Mouse (Mus musculus) liver, embryonic 11.5 days (tissue): ENCODE measurements around the gene Thsd4. TPM values are rescaled to one million over a fixed set of nuclear protein-coding genes. Genes with fewer than 3 reads are reported as not detected.

Source experiments
- ATAC-seq: fragments of 200-750 bp; cut with Nextera tagmentation; replicated peaks from 2 replicates; pipeline ENCODE4 v1.8.0; 2017; ENCODE audit warnings: moderate number of reproducible peaks, mild to moderate bottlenecking, moderate TSS enrichment, moderate library complexity; ENCODE audit not compliant: low FRiP score
- DNase-seq: peaks from one replicate; pipeline ENCODE4 v3.0.0-alpha.2; 2017; ENCODE audit warnings: low spot score
- H3K27ac ChIP-seq: fragments of 300-500 bp; sonication (generic); 2 replicates; pipeline ENCODE4 v1.5.1; 2014; ENCODE audit warnings: mild to moderate bottlenecking, low read depth, low read length, control low read depth
- H3K27me3 ChIP-seq: fragments of 300-500 bp; sonication (generic); replicated peaks from 2 replicates; pipeline ENCODE4 v1.6.1; 2014; ENCODE audit warnings: low read length, mixed read lengths; ENCODE audit not compliant: control insufficient read depth, insufficient read depth
- H3K36me3 ChIP-seq: fragments of 300-500 bp; sonication (generic); 2 replicates; pipeline ENCODE4 v1.6.1; 2014; ENCODE audit warnings: mild to moderate bottlenecking, low read length, moderate library complexity, mixed read lengths; ENCODE audit not compliant: control insufficient read depth, insufficient read depth
- H3K4me1 ChIP-seq: fragments of 300-500 bp; sonication (generic); replicated peaks from 2 replicates; pipeline ENCODE4 v1.6.1; 2014; ENCODE audit warnings: low read length, mixed read lengths; ENCODE audit not compliant: control insufficient read depth, insufficient read depth
- H3K4me2 ChIP-seq: fragments of 300-500 bp; sonication (generic); 2 replicates; pipeline ENCODE4 v1.6.1; 2014; ENCODE audit warnings: mild to moderate bottlenecking, control low read depth, moderate library complexity
- H3K4me3 ChIP-seq: fragments of 300-500 bp; sonication (generic); 2 replicates; pipeline ENCODE4 v1.5.1; 2014; ENCODE audit warnings: low read depth, low read length, control low read depth
- H3K9ac ChIP-seq: fragments of 300-500 bp; sonication (generic); 2 replicates; pipeline ENCODE4 v1.6.1; 2014; ENCODE audit warnings: low read depth, low read length, control low read depth
- H3K9me3 ChIP-seq: fragments of 300-500 bp; sonication (generic); 2 replicates; pipeline ENCODE4 v1.6.1; 2016; ENCODE audit warnings: low read length, inconsistent platforms, mixed read lengths; ENCODE audit not compliant: control insufficient read depth
- WGBS: fragments of 180-500 bp; shearing (Covaris S2); extraction: QIAGEN DNeasy Blood & Tissue Kit; methylation state at CpG from one replicate; pipeline ENCODE4 v1.1.7; 2014; 5-methylcytosine and 5-hydroxymethylcytosine counted together
- polyA plus RNA-seq: library from polyadenylated mRNA; unstranded; fragments of >200 nt; fragmentation: Nextera tagmentation; extraction: Ambion mirVana; gene quantifications from 2 replicates; pipeline ENCODE4 v1.2.1, GENCODE M21; 2014

Gene Thsd4
- polyA plus RNA-seq, 1 experiment from 2014 or later = 6.8 TPM

DNA sequence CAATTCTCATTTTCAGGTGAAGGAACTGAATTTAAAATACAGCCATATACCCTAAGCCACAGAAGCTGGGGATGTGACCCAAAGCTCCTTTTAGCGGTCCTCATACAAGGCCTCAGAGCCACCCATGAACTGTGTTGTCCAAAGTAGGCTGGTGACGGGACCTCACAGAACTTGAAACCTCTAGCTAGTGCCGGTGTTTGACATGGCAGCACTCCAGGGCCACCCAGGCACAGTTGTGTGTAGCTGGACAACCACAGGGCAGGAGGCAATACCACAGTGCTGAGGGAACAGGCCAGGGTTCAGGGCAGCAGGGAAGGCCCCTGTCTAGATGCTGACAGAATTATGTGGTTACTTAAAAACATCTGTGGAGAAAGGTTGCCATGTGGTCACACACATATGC lies 499.5 kb downstream of the Thsd4 start:
- DNase-seq (no peak), ATAC-seq (no peak)
- Histone ChIP-seq H3K27me3 (no peaks in the 10 kb centered on the region), H3K36me3 (no peaks in the 10 kb centered on the region), H3K4me2 (no peak overlapping the region), H3K4me3 (no peak overlapping the region), H3K9ac (no peak overlapping the region), H3K9me3 (no peaks in the 10 kb centered on the region), H3K4me1 (peaks cover 9% of the 10 kb centered on the region), H3K27ac (no peak overlapping the region)
- 81% methylated on average over 3 of the region's 3 CpGs for WGBS

GRCm38 (mm10) chr9:60020444-60020843 lies 501.4 kb downstream of the Thsd4 start:
- Histone ChIP-seq H3K27ac (no peak overlapping the region), H3K36me3 (no peaks in the 10 kb centered on the region), H3K4me1 (peaks cover 9% of the 10 kb centered on the region), H3K9me3 (no peaks in the 10 kb centered on the region), H3K9ac (no peak overlapping the region), H3K4me3 (no peak overlapping the region), H3K4me2 (no peak overlapping the region), H3K27me3 (no peaks in the 10 kb centered on the region)
- DNase-seq (no peak), ATAC-seq (no peak)
- WGBS = 43% methylated on average over 1 of the region's 1 CpGs

DNA sequence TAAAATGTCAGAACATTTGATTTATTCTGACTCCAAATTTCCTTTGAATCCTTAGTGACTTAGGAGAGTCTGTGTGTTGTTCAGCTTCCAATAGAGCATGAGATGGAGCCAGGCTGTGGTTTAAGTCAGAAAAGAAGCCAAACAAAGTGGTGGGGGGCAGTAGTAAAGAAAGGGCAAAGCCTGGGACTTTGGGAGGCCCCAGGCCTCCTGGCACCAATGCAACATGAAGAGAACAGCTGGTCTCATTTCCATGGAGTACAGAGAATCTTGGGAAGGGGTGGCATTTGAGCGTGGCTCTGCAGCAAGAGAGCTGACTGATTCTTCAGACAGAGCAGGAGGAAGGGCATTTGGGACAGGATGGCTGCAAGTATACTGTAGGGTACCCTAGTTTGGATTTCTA lies 511.6 kb downstream of the Thsd4 start:
- no peaks in the 10 kb centered on the region for H3K36me3 ChIP-seq
- no peak overlapping the region for H3K27ac ChIP-seq
- no peak overlapping the region for H3K4me2 ChIP-seq
- no peaks in the 10 kb centered on the region for H3K4me1 ChIP-seq
- no peak for DNase-seq
- no peak for ATAC-seq
- WGBS = 73% methylated on average over 1 of the region's 1 CpGs
- no peak overlapping the region for H3K4me3 ChIP-seq
- H3K27me3 ChIP-seq = no peaks in the 10 kb centered on the region
- no peak overlapping the region for H3K9ac ChIP-seq
- H3K9me3 ChIP-seq = no peaks in the 10 kb centered on the region

DNA sequence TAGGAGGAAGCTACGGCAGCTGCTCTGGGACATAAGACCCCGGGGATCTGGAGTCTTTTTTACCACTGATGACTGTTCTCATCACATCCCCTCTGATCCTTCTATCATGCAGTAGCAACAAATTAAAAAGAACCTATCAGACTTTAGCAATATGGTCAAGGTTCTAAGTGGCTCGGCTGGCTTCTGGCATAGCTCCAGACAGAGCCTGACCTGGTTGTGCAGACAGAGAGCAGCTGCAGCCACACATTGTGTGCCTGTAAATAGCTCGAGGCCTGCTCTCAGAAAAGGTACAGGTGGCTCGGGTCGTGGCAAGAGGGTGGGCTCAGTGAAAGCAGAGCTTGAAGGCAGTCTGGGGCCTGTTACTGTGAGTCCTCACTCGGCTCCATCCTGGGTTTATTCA lies 512.9 kb downstream of the Thsd4 start:
- DNase-seq (no peak), ATAC-seq (no peak)
- 67% methylated on average over 7 of the region's 7 CpGs for WGBS
- Histone ChIP-seq H3K9me3 (no peaks in the 10 kb centered on the region), H3K36me3 (no peaks in the 10 kb centered on the region), H3K9ac (no peak overlapping the region), H3K27me3 (no peaks in the 10 kb centered on the region), H3K4me1 (no peaks in the 10 kb centered on the region), H3K4me2 (no peak overlapping the region), H3K27ac (no peak overlapping the region), H3K4me3 (no peak overlapping the region)

GRCm38 (mm10) chr9:60002323-60002722 lies 519.5 kb downstream of the Thsd4 start:
- Histone ChIP-seq H3K4me1 (no peaks in the 10 kb centered on the region), H3K9ac (no peak overlapping the region), H3K36me3 (no peaks in the 10 kb centered on the region), H3K27ac (no peak overlapping the region), H3K4me3 (no peak overlapping the region), H3K9me3 (no peaks in the 10 kb centered on the region), H3K4me2 (no peak overlapping the region), H3K27me3 (no peaks in the 10 kb centered on the region)
- DNase-seq = no peak
- no peak for ATAC-seq
- 82% methylated on average over 8 of the region's 8 CpGs for WGBS

- no peak for DNase-seq
These were observed 520.4 kb downstream of the Thsd4 start for GRCm38 (mm10) chr9:60001444-60001843.

GRCm38 (mm10) chr9:59997725-59998124 lies 524.1 kb downstream of the Thsd4 start:
- no peaks in the 10 kb centered on the region for H3K9me3 ChIP-seq
- ATAC-seq (no peak), DNase-seq (no peak)
- H3K9ac ChIP-seq = no peak overlapping the region
- H3K27ac ChIP-seq = no peak overlapping the region
- WGBS = 85% methylated on average over 4 of the region's 4 CpGs
- H3K4me3 ChIP-seq = no peak overlapping the region
- H3K4me1 ChIP-seq = no peaks in the 10 kb centered on the region
- no peaks in the 10 kb centered on the region for H3K36me3 ChIP-seq
- H3K4me2 ChIP-seq = no peak overlapping the region
- no peaks in the 10 kb centered on the region for H3K27me3 ChIP-seq

More at GRCm38 (mm10) chr9:60001444-60001843, 520.4 kb downstream of the Thsd4 start:
- Histone ChIP-seq H3K27ac (no peak overlapping the region), H3K27me3 (no peaks in the 10 kb centered on the region), H3K36me3 (no peaks in the 10 kb centered on the region), H3K4me3 (no peak overlapping the region), H3K9me3 (no peaks in the 10 kb centered on the region), H3K4me2 (no peak overlapping the region), H3K4me1 (no peaks in the 10 kb centered on the region), H3K9ac (no peak overlapping the region)
- WGBS = 75% methylated on average over 3 of the region's 3 CpGs
- no peak for ATAC-seq

DNA sequence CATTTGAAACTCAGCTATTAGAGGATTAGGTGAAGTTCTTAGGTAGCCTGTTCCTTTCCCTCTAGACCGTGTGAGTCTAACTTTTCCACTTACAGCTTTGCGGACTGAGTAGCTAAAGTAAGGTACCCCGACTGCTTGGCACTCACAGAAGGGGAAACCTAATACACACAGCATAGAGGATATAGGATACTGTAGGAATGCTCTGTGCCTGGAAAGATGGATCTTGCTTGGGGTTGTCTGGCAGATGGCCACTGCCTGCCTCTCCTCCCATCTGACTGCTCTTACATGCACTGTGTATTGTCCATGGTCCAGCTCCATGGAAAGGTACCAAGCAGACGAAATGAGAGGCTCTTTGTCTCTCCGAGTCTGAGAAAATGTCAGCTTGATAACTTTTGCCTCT lies 530.4 kb downstream of the Thsd4 start:
- ATAC-seq (no peak), DNase-seq (no peak)
- Histone ChIP-seq H3K36me3 (no peaks in the 10 kb centered on the region), H3K27ac (no peak overlapping the region), H3K9me3 (no peaks in the 10 kb centered on the region), H3K27me3 (no peaks in the 10 kb centered on the region), H3K4me1 (no peaks in the 10 kb centered on the region), H3K4me2 (no peak overlapping the region), H3K9ac (no peak overlapping the region), H3K4me3 (no peak overlapping the region)
- 72% methylated on average over 5 of the region's 5 CpGs for WGBS

DNA sequence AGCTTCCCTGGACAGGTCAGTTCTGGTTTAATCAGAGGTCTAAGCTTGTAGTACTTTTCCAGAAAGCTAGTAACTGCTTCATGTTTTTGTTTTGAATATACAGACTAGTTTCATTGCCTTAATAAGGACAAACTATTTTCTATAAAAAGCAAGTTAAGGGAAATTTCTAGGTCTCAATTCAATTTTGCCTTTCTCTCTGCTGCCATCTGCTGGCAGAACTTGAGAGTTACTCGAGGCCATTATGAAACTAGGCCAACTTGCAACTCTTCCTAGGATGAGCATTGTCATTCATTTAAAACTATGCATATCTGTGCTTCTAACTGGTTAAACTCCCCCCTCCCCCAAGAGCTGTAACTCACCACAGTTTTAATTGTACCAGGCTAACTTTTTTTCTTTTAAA lies 532.0 kb downstream of the Thsd4 start:
- 0% methylated on average over 1 of the region's 1 CpGs for WGBS
- ATAC-seq = no peak
- DNase-seq = no peak

More for the DNA sequence above, 532.0 kb downstream of the Thsd4 start:
- no peak overlapping the region for H3K4me3 ChIP-seq
- no peak overlapping the region for H3K9ac ChIP-seq
- H3K4me2 ChIP-seq = no peak overlapping the region
- no peaks in the 10 kb centered on the region for H3K9me3 ChIP-seq
- no peaks in the 10 kb centered on the region for H3K36me3 ChIP-seq
- no peak overlapping the region for H3K27ac ChIP-seq
- H3K27me3 ChIP-seq = no peaks in the 10 kb centered on the region
- H3K4me1 ChIP-seq = no peaks in the 10 kb centered on the region
